Mouse (Mus musculus): Measurements from ENCODE around the gene Cux1. TPM values are rescaled to one million over a fixed set of nuclear protein-coding genes. Genes with fewer than 3 reads are reported as not detected.
A peak's percentile ranks its signal among the peaks of the same experiment; 100 is the strongest.

Cux1 gene
- polyA plus RNA-seq, 1 experiment from 2014 or later = 67.7 TPM

DNA sequence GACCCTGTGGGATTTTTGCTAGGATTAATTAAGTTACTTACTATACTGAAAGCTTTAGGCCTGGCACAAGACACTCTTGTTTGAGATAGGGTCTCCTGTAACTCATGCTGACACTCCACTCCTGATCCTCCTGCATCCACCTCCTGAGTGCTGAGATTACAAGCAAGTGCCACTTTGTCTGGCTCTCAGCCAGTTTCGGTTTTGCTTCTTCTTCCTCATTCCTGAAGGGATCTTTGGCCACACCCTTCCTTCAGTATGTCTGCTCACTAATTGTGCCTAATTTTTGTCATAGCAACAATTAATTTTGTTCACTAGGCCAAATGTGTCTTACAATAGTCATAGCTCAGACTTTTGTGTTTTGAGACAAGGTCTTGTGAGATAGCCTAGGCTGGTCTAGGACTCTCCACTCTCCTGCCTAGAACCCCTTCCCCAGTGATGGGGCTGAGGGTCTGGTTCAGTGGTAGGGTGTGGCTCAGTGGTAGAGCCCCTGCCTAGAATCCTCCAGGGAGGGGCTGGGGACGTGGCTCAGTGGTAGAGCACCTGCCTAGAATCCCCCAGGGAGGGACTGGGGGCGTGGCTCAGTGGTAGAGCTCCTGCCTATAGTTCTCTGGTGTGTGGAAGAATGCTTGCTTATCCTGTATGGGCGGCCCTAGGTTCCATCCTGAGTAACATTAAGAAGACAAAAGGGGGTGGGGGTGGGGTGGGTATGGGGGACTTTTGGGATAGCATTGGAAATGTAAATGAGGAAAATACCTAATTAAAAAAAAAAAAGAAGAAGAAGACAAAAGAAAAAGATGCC lies 16.6 kb upstream of the Cux1 start:
- 80% methylated on average over 4 of the region's 4 CpGs for WGBS
- peaks cover 50% of the 10 kb centered on the region for H3K27me3 ChIP-seq (ENCODE audit: low read depth, poor library complexity, severe bottlenecking)

DNA sequence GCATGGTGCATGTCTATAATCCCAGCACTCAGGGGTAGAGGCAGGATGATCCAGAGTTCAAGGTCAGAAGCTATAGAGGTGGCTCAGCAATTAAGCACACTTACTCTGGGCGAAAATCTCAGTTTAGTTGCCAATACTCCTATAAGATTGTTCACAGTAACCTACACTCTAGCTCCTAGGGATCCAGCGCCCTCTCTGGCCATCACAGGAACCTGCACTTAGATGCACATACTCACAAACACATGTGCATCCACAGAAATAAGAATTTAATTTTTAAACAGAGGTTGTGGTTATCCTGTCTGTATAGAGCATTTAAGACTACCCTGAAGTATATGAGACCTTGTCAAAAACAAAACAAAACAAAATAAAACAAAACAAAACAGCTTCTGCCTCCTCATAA lies 16.0 kb upstream of the Cux1 start:
- Histone ChIP-seq H3K4me1 (peaks cover 17% of the 10 kb centered on the region), H3K9me3 (replicated peaks) (no peaks in the 10 kb centered on the region), H3K27ac (no peak overlapping the region), H3K36me3 (no peaks in the 10 kb centered on the region), H3K4me3 (no peak overlapping the region), H3K27me3 (ENCODE audit: low read depth, poor library complexity, severe bottlenecking) (peaks cover 56% of the 10 kb centered on the region)
- no peak for DNase-seq (ENCODE audit: low spot score)
- whole genome bisulfite sequencing = 87% methylated on average over 2 of the region's 2 CpGs

More for the DNA sequence above, 16.6 kb upstream of the Cux1 start:
- Histone ChIP-seq H3K36me3 (no peaks in the 10 kb centered on the region), H3K4me3 (no peak overlapping the region), H3K4me1 (peaks cover 17% of the 10 kb centered on the region), H3K27ac (no peak overlapping the region), H3K9me3 (replicated peaks) (no peaks in the 10 kb centered on the region)
- DNase-seq (ENCODE audit: low spot score) = no peak

DNA sequence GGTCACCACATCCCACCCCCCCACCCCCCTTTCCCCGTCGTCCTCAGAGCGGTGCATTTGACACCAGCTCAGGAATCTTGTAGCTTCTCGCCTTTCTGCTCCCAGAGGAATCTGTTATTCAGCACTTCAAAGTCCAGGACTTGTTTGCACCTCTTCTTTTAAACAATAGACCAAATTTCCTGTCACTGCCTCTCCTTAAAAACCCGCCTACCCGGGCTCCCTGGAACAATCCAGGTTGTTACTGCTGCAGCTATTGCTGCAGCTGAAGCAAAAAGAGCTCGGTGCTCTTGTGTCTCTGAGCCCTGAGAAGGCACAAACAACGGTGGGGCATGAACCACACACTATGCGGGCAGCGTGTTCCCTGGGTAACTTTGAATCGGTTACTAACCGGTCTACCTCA lies 14.9 kb upstream of the Cux1 start:
- 5% methylated on average over 12 of the region's 12 CpGs for WGBS
- Histone ChIP-seq H3K9me3 (replicated peaks) (no peaks in the 10 kb centered on the region), H3K27ac (no peak overlapping the region), H3K36me3 (no peaks in the 10 kb centered on the region), H3K27me3 (ENCODE audit: low read depth, poor library complexity, severe bottlenecking) (peaks cover 60% of the 10 kb centered on the region), H3K4me1 (peaks cover 17% of the 10 kb centered on the region), H3K4me3 (peak overlapping the region; percentile 32; the same call in 1 of the 2 replicates)
- no peak for DNase-seq (ENCODE audit: low spot score)

- Histone ChIP-seq H3K4me1 (peaks cover 17% of the 10 kb centered on the region), H3K9me3 (replicated peaks) (no peaks in the 10 kb centered on the region), H3K27me3 (ENCODE audit: low read depth, poor library complexity, severe bottlenecking) (peaks cover 60% of the 10 kb centered on the region), H3K36me3 (no peaks in the 10 kb centered on the region), H3K4me3 (peak overlapping the region; percentile 32), H3K27ac (no peak overlapping the region)
- no peak for DNase-seq (ENCODE audit: low spot score)
- WGBS = 1% methylated on average over 13 of the region's 13 CpGs
Measured at GRCm38 (mm10) chr5:136581625-136582024, 14.3 kb upstream of the Cux1 start.

DNA sequence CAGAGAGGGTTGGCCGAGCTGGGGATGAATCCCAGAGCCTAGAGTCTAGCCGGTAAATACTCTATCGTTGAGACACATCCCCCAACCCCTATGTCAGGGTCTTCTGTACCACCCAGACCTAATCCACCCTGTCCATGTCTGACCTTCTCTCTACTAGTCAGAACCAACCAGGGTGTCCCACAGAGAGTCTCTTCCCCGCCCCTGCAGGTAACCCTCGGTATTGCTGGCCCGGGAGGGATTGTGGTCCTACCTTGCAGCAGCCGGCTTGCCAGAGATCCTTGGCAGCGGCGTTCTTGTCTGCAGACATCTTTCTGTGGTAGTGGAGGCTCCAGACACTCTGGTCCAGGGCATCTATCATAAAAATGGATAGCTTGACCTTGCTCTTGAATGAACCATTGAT lies 13.9 kb upstream of the Cux1 start:
- no peaks in the 10 kb centered on the region for H3K36me3 ChIP-seq
- peaks cover 17% of the 10 kb centered on the region for H3K4me1 ChIP-seq
- peaks cover 60% of the 10 kb centered on the region for H3K27me3 ChIP-seq (ENCODE audit: low read depth, poor library complexity, severe bottlenecking)
- peak; percentile 80 for DNase-seq (ENCODE audit: low spot score)
- WGBS = 16% methylated on average over 9 of the region's 9 CpGs
- H3K9me3 ChIP-seq (replicated peaks) = no peaks in the 10 kb centered on the region
- H3K27ac ChIP-seq = no peak overlapping the region
- peak overlapping the region; percentile 32 for H3K4me3 ChIP-seq

- Histone ChIP-seq H3K27me3 (ENCODE audit: low read depth, poor library complexity, severe bottlenecking) (peaks cover 72% of the 10 kb centered on the region), H3K27ac (no peak overlapping the region)
- WGBS = 47% methylated on average over 10 of the region's 10 CpGs
Measured at GRCm38 (mm10) chr5:136578201-136578600, 10.9 kb upstream of the Cux1 start.

DNA sequence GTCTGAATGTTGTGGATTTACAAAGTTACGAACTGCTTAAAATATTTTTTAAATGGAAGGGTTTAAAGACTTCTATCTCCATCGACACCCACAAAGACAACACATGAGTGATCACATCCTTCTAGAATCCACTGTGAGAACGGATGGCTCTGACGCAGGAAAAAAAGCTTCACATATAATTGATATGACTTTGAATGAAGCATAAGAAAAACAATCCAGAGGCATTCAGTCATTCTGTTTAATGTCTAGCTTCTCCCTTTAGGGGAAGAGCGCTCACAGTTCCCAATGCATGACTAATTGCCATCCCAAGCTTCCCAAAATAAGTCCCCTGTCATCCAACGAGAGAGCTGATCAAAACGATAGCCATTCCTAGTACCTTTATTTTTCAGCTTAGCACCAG lies 2.9 kb upstream of the Cux1 start:
- no peak for DNase-seq (ENCODE audit: low spot score)
- 64% methylated on average over 7 of the region's 7 CpGs for WGBS
- Histone ChIP-seq H3K4me1 (peaks cover 24% of the 10 kb centered on the region), H3K9me3 (replicated peaks) (no peaks in the 10 kb centered on the region), H3K36me3 (no peaks in the 10 kb centered on the region), H3K27me3 (ENCODE audit: low read depth, poor library complexity, severe bottlenecking) (peaks cover 67% of the 10 kb centered on the region), H3K27ac (no peak overlapping the region), H3K4me3 (no peak overlapping the region)

More at GRCm38 (mm10) chr5:136578201-136578600, 10.9 kb upstream of the Cux1 start:
- H3K36me3 ChIP-seq = no peaks in the 10 kb centered on the region
- H3K4me1 ChIP-seq = peaks cover 17% of the 10 kb centered on the region
- DNase-seq (ENCODE audit: low spot score) = no peak
- no peak overlapping the region for H3K4me3 ChIP-seq
- no peaks in the 10 kb centered on the region for H3K9me3 ChIP-seq (replicated peaks)

DNA sequence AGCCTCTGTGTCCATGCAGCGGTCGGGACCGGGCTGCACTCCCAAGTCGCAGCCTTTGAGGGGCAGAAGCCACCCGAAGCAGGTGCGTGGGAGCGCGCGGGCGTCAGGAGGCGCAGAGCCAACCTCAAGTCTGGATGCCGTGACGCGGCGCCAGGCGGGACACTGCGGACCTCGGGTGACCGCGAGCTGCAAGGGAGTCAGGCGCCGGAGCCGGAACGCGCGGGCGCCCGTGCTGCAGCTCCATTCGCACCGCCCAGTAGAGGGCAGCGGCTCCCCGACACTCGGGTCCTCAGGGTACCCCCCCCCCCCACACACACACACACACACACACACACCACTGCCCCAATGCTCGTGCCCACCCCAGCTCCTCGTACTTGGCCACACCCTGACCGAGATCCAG lies 1.5 kb upstream of the Cux1 start:
- no peaks in the 10 kb centered on the region for H3K36me3 ChIP-seq
- H3K9me3 ChIP-seq (replicated peaks) = no peaks in the 10 kb centered on the region
- H3K27ac ChIP-seq = no peak overlapping the region
- peak; percentile 86 for DNase-seq (ENCODE audit: low spot score)
- H3K4me1 ChIP-seq = peaks cover 38% of the 10 kb centered on the region
- peaks cover 54% of the 10 kb centered on the region for H3K27me3 ChIP-seq (ENCODE audit: low read depth, poor library complexity, severe bottlenecking)
- H3K4me3 ChIP-seq = peak overlapping the region; percentile 97
- under 1% methylated on average over 36 of the region's 36 CpGs for WGBS

- H3K27ac ChIP-seq = peak overlapping the region; percentile 99
- peaks cover 49% of the 10 kb centered on the region for H3K27me3 ChIP-seq (ENCODE audit: low read depth, poor library complexity, severe bottlenecking)
- WGBS = under 1% methylated on average over 36 of the region's 36 CpGs
Measured at GRCm38 (mm10) chr5:136568026-136568765, 906 bp upstream of the Cux1 start.

DNA sequence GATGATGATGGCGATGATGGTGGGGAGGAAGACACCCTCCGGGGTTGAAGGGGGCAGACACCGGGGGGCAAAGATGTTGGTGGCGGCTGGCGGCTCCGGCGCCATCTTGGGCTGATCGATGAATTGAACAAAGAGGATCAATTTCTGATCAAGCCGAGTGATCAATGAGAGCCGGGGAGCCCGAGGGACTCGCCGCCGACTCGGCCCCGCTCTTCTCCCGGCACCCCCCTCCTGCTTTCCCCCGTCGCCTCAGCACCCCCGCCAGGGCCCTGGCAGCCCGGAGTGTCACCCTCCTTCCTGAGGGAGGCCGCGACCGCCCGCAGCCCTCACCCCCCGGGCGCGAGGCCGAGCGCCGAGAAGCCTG lies 496 bp downstream of the Cux1 start:
- Histone ChIP-seq H3K4me3 (peak overlapping the region; percentile 97), H3K36me3 (no peaks in the 10 kb centered on the region), H3K9me3 (replicated peaks) (no peaks in the 10 kb centered on the region), H3K4me1 (peaks cover 57% of the 10 kb centered on the region), H3K27ac (peak overlapping the region; percentile 99), H3K27me3 (ENCODE audit: low read depth, poor library complexity, severe bottlenecking) (peaks cover 38% of the 10 kb centered on the region)
- under 1% methylated on average over 30 of the region's 31 CpGs for WGBS
- peak; percentile 85 for DNase-seq (ENCODE audit: low spot score)

More at GRCm38 (mm10) chr5:136568026-136568765, 906 bp upstream of the Cux1 start:
- peak overlapping the region; percentile 97 for H3K4me3 ChIP-seq
- H3K9me3 ChIP-seq (replicated peaks) = no peaks in the 10 kb centered on the region
- H3K4me1 ChIP-seq = peaks cover 44% of the 10 kb centered on the region
- no peak for DNase-seq (ENCODE audit: low spot score)
- no peaks in the 10 kb centered on the region for H3K36me3 ChIP-seq

GRCm38 (mm10) chr5:136566001-136566811 lies 1.1 kb downstream of the Cux1 start:
- H3K27ac ChIP-seq = peak overlapping the region; percentile 99
- WGBS = under 1% methylated on average over 77 of the region's 79 CpGs
- peaks cover 62% of the 10 kb centered on the region for H3K4me1 ChIP-seq

GRCm38 (mm10) chr5:136565311-136565811 lies 1.9 kb downstream of the Cux1 start:
- Histone ChIP-seq H3K27me3 (ENCODE audit: low read depth, poor library complexity, severe bottlenecking) (peaks cover 24% of the 10 kb centered on the region), H3K4me1 (peaks cover 70% of the 10 kb centered on the region), H3K9me3 (replicated peaks) (no peaks in the 10 kb centered on the region), H3K4me3 (peak overlapping the region; percentile 97), H3K36me3 (no peaks in the 10 kb centered on the region), H3K27ac (peak overlapping the region; percentile 99)
- DNase-seq (ENCODE audit: low spot score) = peak; percentile 73
- 1% methylated on average over 32 of the region's 32 CpGs for WGBS

More at GRCm38 (mm10) chr5:136566001-136566811, 1.1 kb downstream of the Cux1 start:
- peak; percentile 75 for DNase-seq (ENCODE audit: low spot score)
- H3K9me3 ChIP-seq (replicated peaks) = no peaks in the 10 kb centered on the region
- no peaks in the 10 kb centered on the region for H3K36me3 ChIP-seq
- peak overlapping the region; percentile 97 for H3K4me3 ChIP-seq
- peaks cover 32% of the 10 kb centered on the region for H3K27me3 ChIP-seq (ENCODE audit: low read depth, poor library complexity, severe bottlenecking)

Data from limb, embryonic 10.5 days (tissue).